Mouse (Mus musculus): ENCODE results near the gene Fxyd7. TPM values are rescaled to one million over a fixed set of nuclear protein-coding genes. Genes with fewer than 3 reads are reported as not detected.

The Fxyd7 gene
- polyA plus RNA-seq, 1 experiment from 2014 or later: 108 TPM

GRCm38 (mm10) chr7:31042431-31042910, 8.8 kb downstream of the Fxyd7 start, which contains the start of gene Fxyd5:
Gene Fxyd5, minus strand, starts transcription at chr7:31042481.
- H3K9me3 ChIP-seq: no peaks in the 10 kb centered on the region
- peak within 1 kb of the TSS; percentile 7 for H3K4me3 ChIP-seq
- H3K36me3 ChIP-seq: no peaks in the 10 kb centered on the region
- no peak within 1 kb of the TSS for H3K27ac ChIP-seq
- H3K27me3 ChIP-seq: peaks cover 77% of the 10 kb centered on the region
- peak within 1 kb of the TSS; percentile 36; the same call in 1 of the 2 replicates for H3K9ac ChIP-seq
- peak within 1 kb of the TSS; percentile 36 for H3K4me2 ChIP-seq
- H3K4me1 ChIP-seq (replicated peaks): peaks cover 14% of the 10 kb centered on the region
- WGBS: 36% methylated on average over 10 of the region's 10 CpGs
- ATAC-seq (ENCODE audit: low FRiP score): no peak

- 3% methylated on average over 28 of the region's 28 CpGs for WGBS
- peaks cover 14% of the 10 kb centered on the region for H3K4me1 ChIP-seq (replicated peaks)
- H3K9ac ChIP-seq: peak overlapping the region; percentile 36; the same call in 1 of the 2 replicates
- H3K27me3 ChIP-seq: peaks cover 74% of the 10 kb centered on the region
- no peaks in the 10 kb centered on the region for H3K36me3 ChIP-seq
- H3K4me3 ChIP-seq: peak overlapping the region; percentile 7
- no peak overlapping the region for H3K27ac ChIP-seq
- H3K4me2 ChIP-seq: peak overlapping the region; percentile 36
- H3K9me3 ChIP-seq: no peaks in the 10 kb centered on the region
- no peak for ATAC-seq (ENCODE audit: low FRiP score)
These were observed 9.5 kb downstream of the Fxyd7 start for GRCm38 (mm10) chr7:31041662-31042315.

- H3K36me3 ChIP-seq: no peaks in the 10 kb centered on the region
- H3K9ac ChIP-seq: no peak overlapping the region
- peaks cover 70% of the 10 kb centered on the region for H3K27me3 ChIP-seq
- H3K27ac ChIP-seq: no peak overlapping the region
- H3K4me2 ChIP-seq: no peak overlapping the region
- no peak overlapping the region for H3K4me3 ChIP-seq
- H3K9me3 ChIP-seq: no peaks in the 10 kb centered on the region
- WGBS: 45% methylated on average over 8 of the region's 8 CpGs
- ATAC-seq (ENCODE audit: low FRiP score): no peak
- peaks cover 14% of the 10 kb centered on the region for H3K4me1 ChIP-seq (replicated peaks)
These were observed 10.3 kb downstream of the Fxyd7 start for GRCm38 (mm10) chr7:31041023-31041407.

GRCm38 (mm10) chr7:31040281-31041022, 10.8 kb downstream of the Fxyd7 start:
- Histone ChIP-seq H3K9me3 (no peaks in the 10 kb centered on the region), H3K36me3 (no peaks in the 10 kb centered on the region), H3K27ac (no peak overlapping the region), H3K4me3 (no peak overlapping the region), H3K4me1 (replicated peaks) (peaks cover 14% of the 10 kb centered on the region), H3K4me2 (no peak overlapping the region), H3K9ac (no peak overlapping the region), H3K27me3 (peaks cover 66% of the 10 kb centered on the region)
- no peak for ATAC-seq (ENCODE audit: low FRiP score)
- 84% methylated on average over 12 of the region's 12 CpGs for WGBS

- H3K27ac ChIP-seq: no peak overlapping the region; the same call in 1 of the 2 replicates
- H3K9ac ChIP-seq: no peak overlapping the region
- H3K4me1 ChIP-seq (replicated peaks): peaks cover 14% of the 10 kb centered on the region
- H3K36me3 ChIP-seq: no peaks in the 10 kb centered on the region
- H3K4me2 ChIP-seq: no peak overlapping the region
- H3K27me3 ChIP-seq: peaks cover 52% of the 10 kb centered on the region
- H3K9me3 ChIP-seq: no peaks in the 10 kb centered on the region
- 80% methylated on average over 4 of the region's 4 CpGs for WGBS
- no peak for ATAC-seq (ENCODE audit: low FRiP score)
- H3K4me3 ChIP-seq: no peak overlapping the region
These were observed 12.3 kb downstream of the Fxyd7 start for GRCm38 (mm10) chr7:31039011-31039410.

- Histone ChIP-seq H3K9me3 (no peaks in the 10 kb centered on the region), H3K4me1 (replicated peaks) (peaks cover 13% of the 10 kb centered on the region), H3K36me3 (no peaks in the 10 kb centered on the region), H3K27ac (no peak overlapping the region), H3K4me3 (no peak overlapping the region), H3K4me2 (no peak overlapping the region), H3K27me3 (peaks cover 38% of the 10 kb centered on the region), H3K9ac (no peak overlapping the region)
- ATAC-seq (ENCODE audit: low FRiP score): no peak
- 68% methylated on average over 2 of the region's 2 CpGs for WGBS
These were observed 13.6 kb downstream of the Fxyd7 start for GRCm38 (mm10) chr7:31037675-31038074.

GRCm38 (mm10) chr7:31036917-31037316, 14.3 kb downstream of the Fxyd7 start:
- peaks cover 5% of the 10 kb centered on the region for H3K4me1 ChIP-seq (replicated peaks)
- peaks cover 31% of the 10 kb centered on the region for H3K27me3 ChIP-seq
- no peak overlapping the region for H3K9ac ChIP-seq
- H3K27ac ChIP-seq: no peak overlapping the region
- no peaks in the 10 kb centered on the region for H3K36me3 ChIP-seq
- no peak overlapping the region for H3K4me2 ChIP-seq
- 88% methylated on average over 7 of the region's 7 CpGs for WGBS
- no peaks in the 10 kb centered on the region for H3K9me3 ChIP-seq
- no peak overlapping the region for H3K4me3 ChIP-seq
- ATAC-seq (ENCODE audit: low FRiP score): no peak

GRCm38 (mm10) chr7:31035291-31035690, 16.0 kb downstream of the Fxyd7 start:
- Histone ChIP-seq H3K36me3 (no peaks in the 10 kb centered on the region), H3K9ac (no peak overlapping the region), H3K9me3 (no peaks in the 10 kb centered on the region), H3K4me1 (replicated peaks) (no peaks in the 10 kb centered on the region), H3K4me2 (no peak overlapping the region), H3K27me3 (peaks cover 14% of the 10 kb centered on the region), H3K27ac (no peak overlapping the region), H3K4me3 (no peak overlapping the region)
- 83% methylated on average over 11 of the region's 11 CpGs for WGBS
- no peak for ATAC-seq (ENCODE audit: low FRiP score)

GRCm38 (mm10) chr7:31034789-31035188, 16.5 kb downstream of the Fxyd7 start:
- ATAC-seq (ENCODE audit: low FRiP score): no peak
- WGBS: 63% methylated on average over 11 of the region's 11 CpGs

GRCm38 (mm10) chr7:31033409-31034165, 17.7 kb downstream of the Fxyd7 start:
- Histone ChIP-seq H3K27ac (no peak overlapping the region), H3K27me3 (no peaks in the 10 kb centered on the region), H3K4me3 (no peak overlapping the region), H3K36me3 (no peaks in the 10 kb centered on the region), H3K9me3 (no peaks in the 10 kb centered on the region), H3K4me2 (no peak overlapping the region), H3K9ac (no peak overlapping the region), H3K4me1 (replicated peaks) (no peaks in the 10 kb centered on the region)
- WGBS: 79% methylated on average over 9 of the region's 9 CpGs
- no peak for ATAC-seq (ENCODE audit: low FRiP score)

More at GRCm38 (mm10) chr7:31034789-31035188, 16.5 kb downstream of the Fxyd7 start:
- Histone ChIP-seq H3K27ac (no peak overlapping the region), H3K27me3 (peaks cover 10% of the 10 kb centered on the region; the same call in 1 of the 2 replicates), H3K4me2 (no peak overlapping the region), H3K4me1 (replicated peaks) (no peaks in the 10 kb centered on the region), H3K4me3 (no peak overlapping the region), H3K9me3 (no peaks in the 10 kb centered on the region), H3K36me3 (no peaks in the 10 kb centered on the region), H3K9ac (no peak overlapping the region)

GRCm38 (mm10) chr7:31031731-31032130, 19.5 kb downstream of the Fxyd7 start:
- 87% methylated on average over 7 of the region's 7 CpGs for WGBS
- H3K4me3 ChIP-seq: no peak overlapping the region
- H3K9ac ChIP-seq: no peak overlapping the region

GRCm38 (mm10) chr7:31030717-31031116, 20.6 kb downstream of the Fxyd7 start:
- ATAC-seq (ENCODE audit: low FRiP score): no peak
- no peaks in the 10 kb centered on the region for H3K27me3 ChIP-seq
- H3K4me1 ChIP-seq (replicated peaks): no peaks in the 10 kb centered on the region
- H3K9me3 ChIP-seq: no peaks in the 10 kb centered on the region
- H3K27ac ChIP-seq: no peak overlapping the region
- 71% methylated on average over 2 of the region's 2 CpGs for WGBS
- no peak overlapping the region for H3K4me2 ChIP-seq
- no peak overlapping the region for H3K9ac ChIP-seq
- no peaks in the 10 kb centered on the region for H3K36me3 ChIP-seq
- no peak overlapping the region for H3K4me3 ChIP-seq

More at GRCm38 (mm10) chr7:31031731-31032130, 19.5 kb downstream of the Fxyd7 start:
- Histone ChIP-seq H3K4me2 (no peak overlapping the region), H3K36me3 (no peaks in the 10 kb centered on the region), H3K27ac (no peak overlapping the region), H3K9me3 (no peaks in the 10 kb centered on the region), H3K27me3 (no peaks in the 10 kb centered on the region), H3K4me1 (replicated peaks) (no peaks in the 10 kb centered on the region)
- ATAC-seq (ENCODE audit: low FRiP score): no peak
